Mouse (Mus musculus) embryonic facial prominence, embryonic 10.5 days (tissue): ENCODE data around the gene Rnf220. TPM values are rescaled to one million over a fixed set of nuclear protein-coding genes. Genes with fewer than 3 reads are reported as not detected.
A peak's percentile ranks its signal among the peaks of the same experiment; 100 is the strongest.

Experiments used
- DNase-seq: peaks from one replicate; pipeline ENCODE4 v3.0.0-alpha.2; 2017; ENCODE audit warnings: low spot score
- H3K27ac ChIP-seq: fragments of 300-500 bp; sonication (generic); replicated peaks from 2 replicates; pipeline ENCODE4 v1.5.1; 2016; ENCODE audit warnings: mild to moderate bottlenecking
- H3K27me3 ChIP-seq: fragments of 300-500 bp; sonication (generic); replicated peaks from 2 replicates; pipeline ENCODE4 v1.6.1; 2016; ENCODE audit warnings: low read depth, mild to moderate bottlenecking; ENCODE audit not compliant: poor library complexity, severe bottlenecking
- H3K36me3 ChIP-seq: fragments of 300-500 bp; sonication (generic); replicated peaks from 2 replicates; pipeline ENCODE4 v1.6.1; 2016; ENCODE audit warnings: mild to moderate bottlenecking, moderate library complexity
- H3K4me1 ChIP-seq: fragments of 300-500 bp; sonication (generic); 2 replicates; pipeline ENCODE4 v1.6.1; 2016
- H3K4me3 ChIP-seq: fragments of 300-500 bp; sonication (generic); 2 replicates; pipeline ENCODE4 v1.5.1; 2016; ENCODE audit warnings: mild to moderate bottlenecking, moderate library complexity
- H3K9me3 ChIP-seq: fragments of 300-500 bp; sonication (generic); 2 replicates; pipeline ENCODE4 v1.6.1; 2016; ENCODE audit warnings: mild to moderate bottlenecking
- WGBS: fragments of 180-500 bp; shearing (Covaris S2); methylation state at CpG from one replicate; pipeline ENCODE4 v1.1.7; 2016; 5-methylcytosine and 5-hydroxymethylcytosine counted together
- polyA plus RNA-seq: library from polyadenylated mRNA; unstranded; fragments of >200 nt; fragmentation: Nextera tagmentation; extraction: Ambion mirVana; gene quantifications from 2 replicates; pipeline ENCODE4 v1.2.1, GENCODE M21; 2016

Rnf220 gene
- polyA plus RNA-seq, 1 experiment from 2014 or later: 94.8 TPM

- DNase-seq: no peak
- Histone ChIP-seq H3K36me3 (no peaks in the 10 kb centered on the region), H3K4me1 (peaks cover 30% of the 10 kb centered on the region), H3K27ac (no peak overlapping the region), H3K27me3 (peaks cover 11% of the 10 kb centered on the region; the same call in 1 of the 2 replicates), H3K9me3 (no peaks in the 10 kb centered on the region), H3K4me3 (no peak overlapping the region)
- WGBS: 76% methylated on average over 4 of the region's 4 CpGs
Observed at GRCm38 (mm10) chr4:117469471-117469870, 27.4 kb downstream of the Rnf220 start.

- H3K27me3 ChIP-seq: peaks cover 6% of the 10 kb centered on the region; the same call in 1 of the 2 replicates
- WGBS: 87% methylated on average over 7 of the region's 7 CpGs
- DNase-seq: no peak
Observed at GRCm38 (mm10) chr4:117467936-117468335, 28.9 kb downstream of the Rnf220 start.

GRCm38 (mm10) chr4:117449151-117449550, 47.7 kb downstream of the Rnf220 start:
- Histone ChIP-seq H3K4me3 (no peak overlapping the region), H3K36me3 (no peaks in the 10 kb centered on the region), H3K27ac (no peak overlapping the region), H3K27me3 (no peaks in the 10 kb centered on the region), H3K4me1 (no peaks in the 10 kb centered on the region), H3K9me3 (no peaks in the 10 kb centered on the region)
- DNase-seq: no peak
- WGBS: 85% methylated on average over 1 of the region's 1 CpGs

More at GRCm38 (mm10) chr4:117467936-117468335, 28.9 kb downstream of the Rnf220 start:
- no peak overlapping the region for H3K4me3 ChIP-seq
- H3K4me1 ChIP-seq: peaks cover 30% of the 10 kb centered on the region
- H3K27ac ChIP-seq: no peak overlapping the region
- no peaks in the 10 kb centered on the region for H3K36me3 ChIP-seq
- no peaks in the 10 kb centered on the region for H3K9me3 ChIP-seq

- Histone ChIP-seq H3K4me3 (no peak overlapping the region), H3K9me3 (no peaks in the 10 kb centered on the region), H3K4me1 (no peaks in the 10 kb centered on the region), H3K36me3 (no peaks in the 10 kb centered on the region), H3K27me3 (no peaks in the 10 kb centered on the region), H3K27ac (no peak overlapping the region)
- DNase-seq: no peak
- 89% methylated on average over 3 of the region's 3 CpGs for WGBS
Observed at GRCm38 (mm10) chr4:117447926-117448325, 48.9 kb downstream of the Rnf220 start.

- WGBS: 90% methylated on average over 19 of the region's 19 CpGs
Observed at GRCm38 (mm10) chr4:117445516-117446207, 51.2 kb downstream of the Rnf220 start.

GRCm38 (mm10) chr4:117438919-117439318, 57.9 kb downstream of the Rnf220 start:
- Histone ChIP-seq H3K27ac (no peak overlapping the region), H3K36me3 (no peaks in the 10 kb centered on the region), H3K9me3 (no peaks in the 10 kb centered on the region), H3K27me3 (peaks cover 18% of the 10 kb centered on the region), H3K4me1 (peaks cover 8% of the 10 kb centered on the region), H3K4me3 (no peak overlapping the region)
- 89% methylated on average over 3 of the region's 3 CpGs for WGBS
- no peak for DNase-seq

More at GRCm38 (mm10) chr4:117445516-117446207, 51.2 kb downstream of the Rnf220 start:
- Histone ChIP-seq H3K4me3 (no peak overlapping the region), H3K4me1 (no peaks in the 10 kb centered on the region), H3K27ac (no peak overlapping the region), H3K27me3 (no peaks in the 10 kb centered on the region), H3K9me3 (no peaks in the 10 kb centered on the region), H3K36me3 (no peaks in the 10 kb centered on the region)
- DNase-seq: no peak

GRCm38 (mm10) chr4:117438064-117438463, 58.8 kb downstream of the Rnf220 start:
- Histone ChIP-seq H3K27me3 (peaks cover 18% of the 10 kb centered on the region), H3K27ac (no peak overlapping the region), H3K9me3 (no peaks in the 10 kb centered on the region), H3K4me3 (no peak overlapping the region), H3K36me3 (no peaks in the 10 kb centered on the region), H3K4me1 (peaks cover 8% of the 10 kb centered on the region)
- 84% methylated on average over 14 of the region's 14 CpGs for WGBS
- DNase-seq: no peak

- H3K27ac ChIP-seq: no peak overlapping the region
- peaks cover 8% of the 10 kb centered on the region for H3K4me1 ChIP-seq
- 31% methylated on average over 14 of the region's 14 CpGs for WGBS
- peaks cover 18% of the 10 kb centered on the region for H3K27me3 ChIP-seq
- H3K9me3 ChIP-seq: no peaks in the 10 kb centered on the region
- no peaks in the 10 kb centered on the region for H3K36me3 ChIP-seq
- peak; percentile 50 for DNase-seq
- H3K4me3 ChIP-seq: 0 out of 2 replicates have a peak overlapping the region, but pooled peaks have one; percentile 18
Observed at GRCm38 (mm10) chr4:117436995-117437660, 59.7 kb downstream of the Rnf220 start.

- Histone ChIP-seq H3K9me3 (no peaks in the 10 kb centered on the region), H3K36me3 (no peaks in the 10 kb centered on the region), H3K27me3 (peaks cover 28% of the 10 kb centered on the region), H3K27ac (no peak overlapping the region), H3K4me3 (no peak overlapping the region), H3K4me1 (peaks cover 10% of the 10 kb centered on the region)
- DNase-seq: no peak
- WGBS: 76% methylated on average over 8 of the region's 8 CpGs
Observed at GRCm38 (mm10) chr4:117434336-117434735, 62.5 kb downstream of the Rnf220 start.

GRCm38 (mm10) chr4:117429604-117430003, 67.2 kb downstream of the Rnf220 start:
- H3K4me3 ChIP-seq: no peak overlapping the region
- H3K27ac ChIP-seq: no peak overlapping the region
- no peak for DNase-seq
- H3K9me3 ChIP-seq: no peaks in the 10 kb centered on the region
- H3K4me1 ChIP-seq: peaks cover 17% of the 10 kb centered on the region
- peaks cover 28% of the 10 kb centered on the region for H3K27me3 ChIP-seq
- WGBS: 77% methylated on average over 9 of the region's 9 CpGs
- no peaks in the 10 kb centered on the region for H3K36me3 ChIP-seq

- no peak for DNase-seq
- Histone ChIP-seq H3K27me3 (peaks cover 28% of the 10 kb centered on the region), H3K36me3 (no peaks in the 10 kb centered on the region), H3K4me1 (peaks cover 17% of the 10 kb centered on the region), H3K27ac (no peak overlapping the region), H3K4me3 (no peak overlapping the region), H3K9me3 (no peaks in the 10 kb centered on the region)
- 68% methylated on average over 12 of the region's 12 CpGs for WGBS
Observed at GRCm38 (mm10) chr4:117427540-117427939, 69.3 kb downstream of the Rnf220 start.

- 90% methylated on average over 7 of the region's 7 CpGs for WGBS
- Histone ChIP-seq H3K27me3 (peaks cover 41% of the 10 kb centered on the region), H3K27ac (no peak overlapping the region), H3K4me1 (peaks cover under 1% of the 10 kb centered on the region; the same call in 1 of the 2 replicates), H3K36me3 (no peaks in the 10 kb centered on the region), H3K4me3 (no peak overlapping the region), H3K9me3 (no peaks in the 10 kb centered on the region)
- DNase-seq: no peak
Observed at GRCm38 (mm10) chr4:117421077-117421476, 75.8 kb downstream of the Rnf220 start.

GRCm38 (mm10) chr4:117416827-117417226, 80.0 kb downstream of the Rnf220 start:
- Histone ChIP-seq H3K4me1 (peaks cover 20% of the 10 kb centered on the region), H3K27me3 (peaks cover 82% of the 10 kb centered on the region), H3K36me3 (no peaks in the 10 kb centered on the region), H3K4me3 (no peak overlapping the region), H3K27ac (no peak overlapping the region), H3K9me3 (no peaks in the 10 kb centered on the region)
- DNase-seq: no peak
- WGBS: 50% methylated on average over 1 of the region's 1 CpGs
